Mouse (Mus musculus) neural tube, embryonic 14.5 days (tissue): ENCODE measurements around the gene S100a4. TPM values are rescaled to one million over a fixed set of nuclear protein-coding genes. Genes with fewer than 3 reads are reported as not detected.

Experiments
- ATAC-seq: fragments of 200-750 bp; cut with Nextera tagmentation; 2 replicates; pipeline ENCODE4 v1.8.0; 2017; ENCODE audit warnings: low read depth, mild to moderate bottlenecking, moderate TSS enrichment, moderate library complexity
- H3K27ac ChIP-seq: fragments of 300-500 bp; sonication (generic); 2 replicates; pipeline ENCODE4 v1.5.1; 2014; ENCODE audit warnings: low read depth, mild to moderate bottlenecking, control low read depth, low read length, moderate library complexity, mixed read lengths
- H3K27me3 ChIP-seq: fragments of 300-500 bp; sonication (generic); 2 replicates; pipeline ENCODE4 v1.6.1; 2014; ENCODE audit warnings: low read length; ENCODE audit not compliant: control insufficient read depth, insufficient read depth
- H3K36me3 ChIP-seq: fragments of 300-500 bp; sonication (generic); 2 replicates; pipeline ENCODE4 v1.6.1; 2014; ENCODE audit warnings: low read length, mixed read lengths; ENCODE audit not compliant: control insufficient read depth, insufficient read depth
- H3K4me1 ChIP-seq: fragments of 300-500 bp; sonication (generic); 2 replicates; pipeline ENCODE4 v1.6.1; 2014; ENCODE audit warnings: low read length; ENCODE audit not compliant: control insufficient read depth, insufficient read depth
- H3K4me2 ChIP-seq: fragments of 300-500 bp; sonication (generic); 2 replicates; pipeline ENCODE4 v1.6.1; 2014; ENCODE audit warnings: mild to moderate bottlenecking, low read depth, low read length, control low read depth
- H3K4me3 ChIP-seq: fragments of 300-500 bp; sonication (generic); 2 replicates; pipeline ENCODE4 v1.5.1; 2014; ENCODE audit warnings: low read depth, low read length, control low read depth, mixed read lengths
- H3K9ac ChIP-seq: fragments of 300-500 bp; sonication (generic); replicated peaks from 2 replicates; pipeline ENCODE4 v1.6.1; 2014; ENCODE audit warnings: low read depth, mild to moderate bottlenecking, control low read depth, low read length, mixed read lengths
- H3K9me3 ChIP-seq: fragments of 300-500 bp; sonication (generic); 2 replicates; pipeline ENCODE4 v1.6.1; 2016; ENCODE audit warnings: low read length; ENCODE audit not compliant: control insufficient read depth
- WGBS: fragments of 180-500 bp; shearing (Covaris S2); extraction: QIAGEN DNeasy Blood & Tissue Kit; methylation state at CpG from one replicate; pipeline ENCODE4 v1.1.7; 2014; 5-methylcytosine and 5-hydroxymethylcytosine counted together
- polyA plus RNA-seq: library from polyadenylated mRNA; unstranded; fragments of >200 nt; fragmentation: Nextera tagmentation; extraction: Ambion mirVana; gene quantifications from 2 replicates; pipeline ENCODE4 v1.2.1, GENCODE M21; 2014

S100a4 gene
- polyA plus RNA-seq, 1 experiment from 2014 or later = not detected

GRCm38 (mm10) chr3:90613461-90614147 is 10.0 kb downstream of the S100a4 start:
- 75% methylated on average over 7 of the region's 7 CpGs for WGBS
- Histone ChIP-seq H3K9ac (no peak overlapping the region), H3K9me3 (no peaks in the 10 kb centered on the region), H3K36me3 (no peaks in the 10 kb centered on the region), H3K27me3 (no peaks in the 10 kb centered on the region), H3K27ac (no peak overlapping the region), H3K4me1 (no peaks in the 10 kb centered on the region; the same call in 1 of the 2 replicates), H3K4me2 (peak overlapping the region; percentile 51; the same call in 1 of the 2 replicates), H3K4me3 (no peak overlapping the region)
- no peak for ATAC-seq

GRCm38 (mm10) chr3:90614148-90614530 is 10.6 kb downstream of the S100a4 start:
- Histone ChIP-seq H3K4me1 (no peaks in the 10 kb centered on the region; the same call in 1 of the 2 replicates), H3K9me3 (no peaks in the 10 kb centered on the region), H3K4me2 (no peak overlapping the region), H3K27ac (no peak overlapping the region), H3K27me3 (no peaks in the 10 kb centered on the region), H3K4me3 (no peak overlapping the region), H3K36me3 (no peaks in the 10 kb centered on the region), H3K9ac (no peak overlapping the region)
- no peak for ATAC-seq
- 85% methylated on average over 6 of the region's 6 CpGs for WGBS

- no peaks in the 10 kb centered on the region for H3K36me3 ChIP-seq
- ATAC-seq = no peak
- 81% methylated on average over 11 of the region's 11 CpGs for WGBS
- H3K27ac ChIP-seq = no peak overlapping the region
- H3K9me3 ChIP-seq = no peaks in the 10 kb centered on the region
- no peak overlapping the region for H3K4me3 ChIP-seq
- H3K4me2 ChIP-seq = no peak overlapping the region
- H3K4me1 ChIP-seq = no peaks in the 10 kb centered on the region; the same call in 1 of the 2 replicates
- H3K27me3 ChIP-seq = no peaks in the 10 kb centered on the region
- H3K9ac ChIP-seq = no peak overlapping the region
Measured at GRCm38 (mm10) chr3:90614611-90615251, 11.2 kb downstream of the S100a4 start.

GRCm38 (mm10) chr3:90615415-90615814 is 11.8 kb downstream of the S100a4 start:
- Histone ChIP-seq H3K4me3 (no peak overlapping the region), H3K27me3 (no peaks in the 10 kb centered on the region), H3K9me3 (no peaks in the 10 kb centered on the region), H3K4me1 (no peaks in the 10 kb centered on the region; the same call in 1 of the 2 replicates), H3K9ac (no peak overlapping the region), H3K4me2 (no peak overlapping the region), H3K36me3 (no peaks in the 10 kb centered on the region), H3K27ac (no peak overlapping the region)
- 14% methylated on average over 7 of the region's 7 CpGs for WGBS
- peak; percentile 71; the same call in 1 of the 2 replicates for ATAC-seq

GRCm38 (mm10) chr3:90615911-90616310 is 12.3 kb downstream of the S100a4 start:
- H3K4me3 ChIP-seq = no peak overlapping the region
- H3K9me3 ChIP-seq = no peaks in the 10 kb centered on the region
- H3K4me2 ChIP-seq = no peak overlapping the region
- 67% methylated on average over 1 of the region's 1 CpGs for WGBS
- no peaks in the 10 kb centered on the region; the same call in 1 of the 2 replicates for H3K4me1 ChIP-seq
- H3K27me3 ChIP-seq = no peaks in the 10 kb centered on the region
- H3K9ac ChIP-seq = no peak overlapping the region
- H3K27ac ChIP-seq = no peak overlapping the region
- ATAC-seq = no peak
- H3K36me3 ChIP-seq = no peaks in the 10 kb centered on the region

GRCm38 (mm10) chr3:90617586-90617985 is 14.0 kb downstream of the S100a4 start:
- 25% methylated on average over 1 of the region's 1 CpGs for WGBS
- H3K27me3 ChIP-seq = no peaks in the 10 kb centered on the region
- no peak overlapping the region for H3K27ac ChIP-seq
- H3K4me2 ChIP-seq = no peak overlapping the region
- no peak overlapping the region for H3K9ac ChIP-seq
- H3K4me1 ChIP-seq = no peaks in the 10 kb centered on the region; the same call in 1 of the 2 replicates
- no peaks in the 10 kb centered on the region for H3K9me3 ChIP-seq
- no peak overlapping the region for H3K4me3 ChIP-seq
- no peaks in the 10 kb centered on the region for H3K36me3 ChIP-seq
- no peak for ATAC-seq

- H3K4me3 ChIP-seq = no peak overlapping the region
- no peaks in the 10 kb centered on the region for H3K36me3 ChIP-seq
- H3K9me3 ChIP-seq = no peaks in the 10 kb centered on the region
- H3K4me2 ChIP-seq = no peak overlapping the region
- H3K27ac ChIP-seq = no peak overlapping the region
- no peak overlapping the region for H3K9ac ChIP-seq
- H3K27me3 ChIP-seq = no peaks in the 10 kb centered on the region
- ATAC-seq = no peak
- H3K4me1 ChIP-seq = peaks cover 8% of the 10 kb centered on the region; the same call in 1 of the 2 replicates
- WGBS = 64% methylated on average over 7 of the region's 7 CpGs
Measured at GRCm38 (mm10) chr3:90621552-90621951, 18.0 kb downstream of the S100a4 start.

- peaks cover 8% of the 10 kb centered on the region; the same call in 1 of the 2 replicates for H3K4me1 ChIP-seq
- H3K27me3 ChIP-seq = no peaks in the 10 kb centered on the region
- no peaks in the 10 kb centered on the region for H3K36me3 ChIP-seq
- ATAC-seq = peak; percentile 66
- H3K27ac ChIP-seq = no peak overlapping the region
- 10% methylated on average over 2 of the region's 2 CpGs for WGBS
- H3K4me3 ChIP-seq = no peak overlapping the region
- H3K9me3 ChIP-seq = no peaks in the 10 kb centered on the region
- H3K9ac ChIP-seq = no peak overlapping the region
- H3K4me2 ChIP-seq = no peak overlapping the region
Measured at GRCm38 (mm10) chr3:90623435-90624071, 20.0 kb downstream of the S100a4 start.

- Histone ChIP-seq H3K9ac (no peak overlapping the region), H3K4me2 (no peak overlapping the region), H3K27me3 (no peaks in the 10 kb centered on the region), H3K4me3 (no peak overlapping the region), H3K4me1 (peaks cover 8% of the 10 kb centered on the region; the same call in 1 of the 2 replicates), H3K36me3 (no peaks in the 10 kb centered on the region), H3K27ac (no peak overlapping the region), H3K9me3 (no peaks in the 10 kb centered on the region)
- 77% methylated on average over 5 of the region's 5 CpGs for WGBS
- no peak for ATAC-seq
Measured at GRCm38 (mm10) chr3:90625496-90625895, 21.9 kb downstream of the S100a4 start.
